Mouse (Mus musculus) embryonic stem cell, embryonic (primary cell): ENCODE measurements around the gene Zdhhc12.

Experiments used
- CTCF ChIA-PET, 4 experiments: fragments of 300-600 bp in 2 of 4; fragments of 350-600 bp in 2 of 4; sonication (Branson Sonifier 250); formaldehyde crosslinking; loops; one replicate each; lab custom pipeline; 2022; ENCODE audit warnings: inconsistent platforms in 2 of 4; lab: Charles Lee
- POLR2A ChIA-PET, 4 experiments: fragments of 300-600 bp in 2 of 4; fragments of 350-600 bp in 2 of 4; sonication (Branson Sonifier 250); formaldehyde crosslinking; loops; one replicate each; lab custom pipeline; 2022; ENCODE audit warnings: antibody characterized with exemption in 4 of 4, inconsistent platforms in 1 of 4; lab: Charles Lee

Gene Zdhhc12

DNA sequence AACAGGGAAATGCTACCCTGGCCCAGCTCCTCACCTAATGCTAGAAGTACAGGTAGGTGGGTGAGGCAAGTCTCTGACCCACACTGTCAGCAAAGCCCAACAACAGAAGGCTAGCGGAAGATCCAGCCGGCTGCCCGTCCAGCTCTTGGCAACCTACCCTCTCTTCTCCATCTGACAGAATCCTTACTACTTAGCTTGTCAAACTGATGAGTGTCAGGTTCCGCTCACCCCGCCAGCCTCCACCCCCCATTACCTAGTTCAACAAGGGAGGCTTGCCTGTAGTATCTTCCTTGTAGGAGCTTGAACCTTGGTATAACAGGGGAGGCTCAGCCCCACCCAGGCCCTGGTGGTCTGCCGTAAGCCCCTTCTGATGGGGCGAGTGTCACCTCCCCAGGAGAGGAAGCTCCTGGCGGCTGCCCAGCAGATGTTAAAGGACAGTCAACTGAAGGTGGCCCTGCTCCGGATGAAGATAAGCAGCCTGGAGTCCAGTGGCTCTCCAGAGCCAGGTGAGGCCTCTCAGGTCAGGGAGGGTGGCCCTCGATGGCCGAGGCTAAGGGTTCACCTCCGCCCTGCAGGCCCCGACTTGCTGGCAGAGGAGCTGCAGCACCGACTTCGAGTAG lies 13.2 kb downstream of the Zdhhc12 start:
- ChIA-PET POLR2A (interaction anchor here (0.6 to 5.4 kb wide), 33 partner anchors 8 to 284 kb away, joined by 3 to 52 read pairs (median 6); partner anchors contain the start of genes Tbc1d13 (in 2 of the 4), Wdr34 (in 2 of the 4), Zdhhc12 (in 2 of the 4) and Miga2 (in 1 of the 4)), CTCF (interaction anchor here (0.8 to 3.8 kb wide), 11 partner anchors 7 to 854 kb away, joined by 3 to 23 read pairs (median 5); partner anchors contain the start of genes Zdhhc12 (in 2 of the 4) and Spout1 (in 1 of the 4))

DNA sequence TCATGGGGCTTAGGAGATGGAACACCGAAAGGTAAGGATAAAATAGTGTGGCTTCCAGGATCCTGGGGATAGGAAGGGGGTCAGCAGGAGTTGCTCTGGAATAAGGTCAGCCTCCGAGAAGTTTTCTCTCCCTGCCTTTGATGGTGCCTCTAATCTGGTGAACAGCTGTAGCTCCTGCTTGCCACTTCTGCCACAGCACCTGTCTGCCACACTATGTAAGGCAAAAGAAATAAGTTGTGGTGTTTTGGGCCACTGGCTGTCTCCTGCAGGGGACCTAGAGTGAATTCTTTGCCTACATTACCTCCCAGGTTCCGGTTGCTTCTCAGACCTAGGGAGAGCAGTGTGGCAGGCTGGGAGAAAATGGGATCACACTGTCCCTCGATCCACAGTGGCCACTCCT lies 14.7 kb downstream of the Zdhhc12 start:
- ChIA-PET POLR2A (interaction anchor here (0.5 to 5.4 kb wide), 39 partner anchors 8 to 314 kb away, joined by 3 to 52 read pairs (median 5); partner anchors contain the start of genes Tbc1d13 (in 2 of the 4), Wdr34 (in 2 of the 4), Dolpp1 (in 1 of the 4) and Miga2 (in 1 of the 4)), CTCF (interaction anchor here in 3 of 4 experiments (0.9 to 3.8 kb wide), 11 partner anchors 9 to 156 kb away, joined by 3 to 23 read pairs (median 3); partner anchors contain the start of gene Zdhhc12 (in 1 of the 3))

DNA sequence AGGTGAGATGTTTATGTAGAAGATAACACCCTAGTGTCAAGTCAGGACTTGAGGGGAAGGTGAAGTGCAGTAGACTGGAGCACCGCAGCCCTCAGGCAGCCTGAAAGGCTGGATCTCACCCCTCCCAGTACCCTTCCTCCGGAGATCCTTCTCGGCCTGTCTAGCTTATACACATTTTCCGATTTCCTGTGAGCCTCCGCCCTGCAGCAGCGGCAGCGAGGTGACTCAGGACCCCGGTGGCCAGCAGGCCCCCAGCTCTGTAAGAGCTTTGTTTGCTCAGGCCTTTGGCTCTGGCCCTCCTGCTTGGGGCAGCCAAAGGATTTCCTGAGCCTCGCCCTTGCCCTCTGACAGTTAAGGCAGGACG lies 15.1 kb downstream of the Zdhhc12 start:
- POLR2A ChIA-PET = interaction anchor here (0.5 to 5.4 kb wide), 30 partner anchors 9 to 314 kb away, joined by 3 to 52 read pairs (median 4); partner anchors contain the start of genes Tbc1d13 (in 2 of the 4), Dolpp1 (in 1 of the 4), Wdr34 (in 1 of the 4) and Zdhhc12 (in 1 of the 4)
- CTCF ChIA-PET = interaction anchor here (0.9 to 3.8 kb wide), 9 partner anchors 9 to 117 kb away, joined by 3 to 23 read pairs (median 3); partner anchors contain the start of gene Zdhhc12 (in 2 of the 4)

DNA sequence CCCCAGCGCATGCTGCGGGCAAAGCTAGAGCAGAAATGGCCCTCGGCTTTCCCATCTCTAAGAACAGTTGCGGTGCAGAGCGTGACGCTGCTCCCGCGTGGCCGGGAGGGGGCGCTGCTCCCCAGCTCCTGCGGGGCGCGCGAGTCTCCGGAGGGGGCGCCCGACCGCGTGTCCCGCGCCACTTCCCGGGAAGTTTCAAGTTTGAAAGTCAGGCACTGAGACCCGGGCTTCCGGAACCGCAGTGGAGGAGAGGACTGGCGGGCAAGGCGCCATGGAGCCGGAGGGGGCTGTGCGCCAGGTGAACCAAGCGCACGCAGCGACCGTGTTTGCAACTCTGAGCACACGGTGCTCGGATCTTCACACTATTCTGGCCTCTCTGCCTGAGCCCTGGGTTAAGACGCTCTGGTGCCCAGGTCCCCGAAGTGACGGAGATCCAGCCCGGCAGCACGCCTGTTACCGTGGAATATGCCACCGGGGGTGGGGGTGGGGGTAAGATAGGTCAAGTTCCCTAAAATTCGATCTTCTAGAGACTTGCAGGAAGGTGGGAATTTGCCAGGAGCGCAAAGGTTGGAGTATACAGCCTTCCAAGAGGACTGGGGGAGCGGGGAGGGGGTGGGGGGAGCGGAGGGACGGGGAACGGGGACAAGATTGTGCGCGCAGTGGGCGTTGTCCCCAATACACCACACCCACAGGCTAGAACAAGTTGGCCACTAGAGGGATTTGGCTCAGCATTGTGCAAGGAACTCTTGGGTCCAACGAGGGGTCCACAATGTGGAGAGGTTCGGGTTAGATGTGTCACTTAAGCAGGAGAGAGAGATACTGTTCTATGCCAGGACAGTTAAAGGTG lies 15.7 kb downstream of the Zdhhc12 start, which contains the start of gene Pkn3:
Pkn3 (plus strand) TSS at position 183 of the 847 bp plus-strand sequence.
- ChIA-PET POLR2A (interaction anchor here (0.5 to 5.4 kb wide), 39 partner anchors 9 to 315 kb away, joined by 3 to 52 read pairs (median 4); partner anchors contain the start of genes Tbc1d13 (in 2 of the 4), Zdhhc12 (in 2 of the 4), Dolpp1 (in 1 of the 4) and Endog (in 1 of the 4)), CTCF (interaction anchor here (0.5 to 3.8 kb wide), 33 partner anchors 9 to 705 kb away, joined by 3 to 23 read pairs (median 3); partner anchors contain the start of genes Zdhhc12 (in 2 of the 4), Endog (in 1 of the 4), Gm13547 (in 1 of the 4) and Set (in 1 of the 4))

DNA sequence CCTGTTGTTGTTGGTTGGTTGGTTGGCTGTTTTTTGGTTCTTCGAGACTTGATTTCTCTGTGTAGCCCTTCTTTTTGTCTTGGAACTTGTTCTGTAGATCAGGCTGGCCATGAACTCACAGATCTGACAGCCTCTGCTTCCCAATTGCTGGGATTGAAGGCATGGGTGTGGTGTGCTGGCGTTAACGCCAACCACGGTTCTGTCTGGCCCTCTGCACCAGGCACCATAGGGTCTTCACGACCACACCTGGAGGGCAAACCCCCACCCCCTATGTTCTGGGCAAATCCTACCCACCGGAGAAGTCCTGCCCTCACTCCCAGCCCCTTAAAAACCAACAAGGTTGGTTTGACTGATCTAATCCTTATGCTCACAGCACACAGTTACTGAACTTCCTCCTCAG lies 16.5 kb downstream of the Zdhhc12 start:
- CTCF ChIA-PET = interaction anchor here (0.6 to 3.8 kb wide), 32 partner anchors 9 to 706 kb away, joined by 3 to 23 read pairs (median 3); partner anchors contain the start of genes Zdhhc12 (in 2 of the 4), Endog (in 1 of the 4), Gm13547 (in 1 of the 4) and Set (in 1 of the 4)
- POLR2A ChIA-PET = interaction anchor here (0.5 to 5.4 kb wide), 29 partner anchors 9 to 308 kb away, joined by 3 to 52 read pairs (median 4); partner anchors contain the start of genes Zdhhc12 (in 2 of the 4), Endog (in 1 of the 4), Set (in 1 of the 4) and Tbc1d13 (in 1 of the 4)

DNA sequence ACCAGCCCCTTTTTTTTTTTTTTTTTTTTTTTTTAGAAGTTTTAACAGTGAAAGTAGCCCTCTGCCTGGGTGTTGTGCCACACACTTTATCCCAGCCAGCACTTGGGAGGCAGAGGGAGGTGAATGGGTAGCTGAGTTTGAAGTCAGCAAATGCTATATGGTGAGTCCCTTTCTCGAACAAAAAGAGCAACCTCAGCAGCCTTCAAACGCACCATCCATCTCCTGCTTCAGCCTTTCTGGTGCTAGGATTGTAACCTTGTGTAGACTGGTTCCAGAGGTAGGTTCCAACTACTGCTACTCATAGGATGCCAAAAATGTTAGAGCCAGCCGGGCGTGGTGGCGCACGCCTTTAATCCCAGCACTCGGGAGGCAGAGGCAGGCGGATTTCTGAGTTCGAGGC lies 17.0 kb downstream of the Zdhhc12 start:
- ChIA-PET POLR2A (interaction anchor here (0.6 to 4.8 kb wide), 14 partner anchors 12 to 259 kb away, joined by 3 to 67 read pairs (median 6); partner anchors contain the start of genes Set (in 1 of the 4) and Wdr34 (in 1 of the 4)), CTCF (interaction anchor here in 1 of 4 experiments (0.7 to 1.5 kb wide), 2 partner anchors 317 to 370 kb away, joined by 3 to 4 read pairs; partner anchors contain the start of gene Gm13547)

DNA sequence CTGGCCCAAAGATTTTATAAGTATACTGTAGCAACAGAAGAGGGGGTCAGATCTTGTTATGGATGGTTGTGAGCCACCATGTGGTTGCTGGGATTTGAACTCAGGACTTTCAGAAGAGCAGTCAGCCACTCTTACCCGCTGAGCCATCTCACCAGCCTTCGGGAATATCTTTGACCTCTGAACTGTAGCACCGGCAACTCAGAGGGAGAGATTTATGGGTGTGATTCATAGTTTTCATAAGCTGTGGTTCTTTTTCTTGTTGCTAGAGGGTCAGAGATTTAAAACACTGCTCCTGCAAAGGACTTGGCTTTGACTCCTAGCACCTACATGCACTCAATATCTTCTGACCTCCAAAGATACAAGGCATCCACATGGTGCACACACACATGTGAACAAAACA lies 17.8 kb downstream of the Zdhhc12 start:
- POLR2A ChIA-PET = interaction anchor here in 3 of 4 experiments (0.7 to 4.8 kb wide), 14 partner anchors 9 to 343 kb away, joined by 3 to 67 read pairs (median 8); partner anchors contain the start of genes Set (in 1 of the 3) and Wdr34 (in 1 of the 3)
- CTCF ChIA-PET = no interaction called here

DNA sequence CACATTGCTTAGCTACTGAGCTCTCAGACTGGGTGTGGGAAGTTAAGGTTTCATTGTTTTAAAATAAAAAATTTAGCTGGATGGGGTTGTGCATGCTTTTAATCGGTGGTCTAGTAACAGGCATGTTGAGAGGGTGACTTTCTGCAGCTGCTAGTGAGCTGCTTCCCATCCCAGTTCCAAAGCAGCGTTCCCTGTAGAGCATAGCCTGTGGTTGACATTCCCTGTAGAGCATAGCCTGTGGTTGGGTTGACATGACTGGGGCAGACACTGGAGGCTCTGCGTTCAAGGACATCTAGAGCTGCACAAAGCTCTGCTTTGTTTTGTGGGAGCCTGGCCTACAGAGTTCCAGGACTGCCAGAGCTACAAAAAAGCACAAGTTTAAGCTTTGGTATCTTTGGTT lies 20.2 kb downstream of the Zdhhc12 start:
- POLR2A ChIA-PET = interaction anchor here (0.5 to 4.8 kb wide), 39 partner anchors 8 to 252 kb away, joined by 3 to 67 read pairs (median 5); partner anchors contain the start of genes Wdr34 (in 3 of the 4), Set (in 2 of the 4), Kyat1 (in 1 of the 4) and Spout1 (in 1 of the 4)
- CTCF ChIA-PET = interaction anchor here in 2 of 4 experiments (0.6 to 0.9 kb wide), 2 partner anchors 30 to 44 kb away, joined by 3 to 6 read pairs; no protein-coding TSS in a partner anchor

DNA sequence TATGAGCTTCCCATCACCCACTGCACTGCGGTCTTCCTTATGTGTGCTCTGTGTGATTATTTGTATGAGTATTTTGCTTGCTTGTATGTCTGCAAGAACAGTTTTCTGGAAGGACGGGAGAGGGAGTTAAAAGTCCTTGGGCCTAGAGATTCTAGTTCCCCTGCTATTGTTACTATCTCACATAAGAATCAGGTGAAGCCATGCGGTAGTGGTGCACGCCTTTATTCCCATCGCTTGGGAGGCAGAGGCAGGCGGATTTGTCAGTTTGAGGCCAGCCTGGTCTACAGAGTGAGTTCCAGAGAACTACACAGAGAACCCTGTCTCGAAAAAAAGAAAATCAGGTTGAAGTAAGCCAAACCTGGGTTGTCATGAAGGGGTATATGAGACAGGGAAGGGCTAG lies 20.6 kb downstream of the Zdhhc12 start:
- ChIA-PET POLR2A (interaction anchor here (0.5 to 4.8 kb wide), 36 partner anchors 7 to 580 kb away, joined by 3 to 67 read pairs (median 5); partner anchors contain the start of genes Wdr34 (in 3 of the 4), Set (in 2 of the 4), Kyat1 (in 1 of the 4) and Spout1 (in 1 of the 4)), CTCF (interaction anchor here in 1 of 4 experiments (0.9 kb wide), 1 partner anchor 30 kb away, joined by 3 read pairs; no protein-coding TSS in a partner anchor)

DNA sequence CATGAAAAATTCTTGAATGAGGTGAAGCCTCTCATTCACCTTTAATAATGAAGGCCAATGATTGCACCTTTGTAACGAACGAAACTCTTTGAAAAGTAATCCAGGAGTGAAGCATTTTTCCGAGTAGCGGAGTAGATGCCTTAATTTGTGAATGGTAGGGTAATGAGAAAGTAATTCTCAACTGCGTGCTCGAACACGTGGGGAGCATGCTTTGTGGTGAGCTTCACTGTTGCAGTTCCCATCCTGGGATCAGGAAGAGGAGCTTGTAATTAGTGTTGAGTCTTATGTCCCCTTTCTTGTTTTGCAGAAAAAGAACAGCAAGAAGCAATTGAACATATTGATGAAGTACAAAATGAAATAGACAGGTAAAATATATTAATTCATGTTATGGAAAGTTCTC lies 25.5 kb downstream of the Zdhhc12 start:
- POLR2A ChIA-PET = interaction anchor here in 3 of 4 experiments (0.5 to 3.7 kb wide), 12 partner anchors 8 to 104 kb away, joined by 3 to 16 read pairs (median 5); partner anchors contain the start of genes Pkn3 (in 1 of the 3), Set (in 1 of the 3) and Wdr34 (in 1 of the 3)
- CTCF ChIA-PET = interaction anchor here in 2 of 4 experiments (0.5 to 1.5 kb wide), 2 partner anchors 9 to 97 kb away, joined by 6 to 7 read pairs; partner anchors contain the start of gene Pkn3 (in 1 of the 2)

DNA sequence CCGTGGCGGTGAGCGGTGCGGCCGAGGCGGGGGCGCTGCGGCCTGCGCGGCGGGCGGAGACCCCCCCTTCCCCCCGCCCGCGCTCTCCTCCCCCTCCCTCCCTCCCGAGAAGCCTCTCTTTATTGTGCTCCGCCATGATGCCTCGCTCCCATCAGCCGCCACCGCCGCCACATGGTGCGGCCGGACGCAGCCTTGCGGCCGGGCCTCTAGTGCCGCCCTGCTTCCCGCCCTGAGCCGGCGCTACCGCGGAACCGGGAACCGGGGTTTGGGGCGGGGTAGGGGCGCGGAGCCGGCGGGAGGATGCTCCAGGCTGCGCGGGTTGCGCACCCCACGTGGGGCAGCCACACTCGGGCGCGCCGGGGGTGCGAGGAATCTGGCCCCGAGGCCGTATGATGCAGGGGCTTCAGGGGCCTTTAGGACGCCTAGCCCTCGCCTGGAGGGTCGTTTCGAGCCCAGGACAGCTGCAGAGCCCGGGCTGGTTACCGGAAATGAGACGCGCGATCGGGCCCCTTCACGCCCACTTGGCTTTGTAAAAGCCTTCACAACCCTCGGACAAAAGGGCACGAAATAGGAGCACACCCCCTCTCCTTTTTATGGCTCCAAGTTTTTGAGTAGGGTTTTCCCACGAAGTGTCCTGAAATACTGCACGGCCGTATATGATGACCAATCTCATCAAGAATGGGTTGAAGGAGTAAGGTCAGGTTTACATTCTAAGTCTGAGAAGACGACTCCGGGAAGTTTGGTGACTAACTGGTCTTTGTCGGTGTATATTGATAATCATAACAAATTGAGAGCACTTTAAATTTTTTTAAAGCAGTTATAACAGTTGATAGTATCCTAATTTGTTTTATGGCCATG lies 26.2 kb downstream of the Zdhhc12 start:
- POLR2A ChIA-PET = interaction anchor here in 3 of 4 experiments (0.6 to 5.6 kb wide), 20 partner anchors 7 to 118 kb away, joined by 3 to 84 read pairs (median 4); partner anchors contain the start of genes Wdr34 (in 3 of the 3), Pkn3 (in 1 of the 3), Set (in 1 of the 3) and Tbc1d13 (in 1 of the 3)
- CTCF ChIA-PET = interaction anchor here in 1 of 4 experiments (1.5 kb wide), 1 partner anchor 10 kb away, joined by 7 read pairs; the partner anchor contains the start of gene Pkn3

DNA sequence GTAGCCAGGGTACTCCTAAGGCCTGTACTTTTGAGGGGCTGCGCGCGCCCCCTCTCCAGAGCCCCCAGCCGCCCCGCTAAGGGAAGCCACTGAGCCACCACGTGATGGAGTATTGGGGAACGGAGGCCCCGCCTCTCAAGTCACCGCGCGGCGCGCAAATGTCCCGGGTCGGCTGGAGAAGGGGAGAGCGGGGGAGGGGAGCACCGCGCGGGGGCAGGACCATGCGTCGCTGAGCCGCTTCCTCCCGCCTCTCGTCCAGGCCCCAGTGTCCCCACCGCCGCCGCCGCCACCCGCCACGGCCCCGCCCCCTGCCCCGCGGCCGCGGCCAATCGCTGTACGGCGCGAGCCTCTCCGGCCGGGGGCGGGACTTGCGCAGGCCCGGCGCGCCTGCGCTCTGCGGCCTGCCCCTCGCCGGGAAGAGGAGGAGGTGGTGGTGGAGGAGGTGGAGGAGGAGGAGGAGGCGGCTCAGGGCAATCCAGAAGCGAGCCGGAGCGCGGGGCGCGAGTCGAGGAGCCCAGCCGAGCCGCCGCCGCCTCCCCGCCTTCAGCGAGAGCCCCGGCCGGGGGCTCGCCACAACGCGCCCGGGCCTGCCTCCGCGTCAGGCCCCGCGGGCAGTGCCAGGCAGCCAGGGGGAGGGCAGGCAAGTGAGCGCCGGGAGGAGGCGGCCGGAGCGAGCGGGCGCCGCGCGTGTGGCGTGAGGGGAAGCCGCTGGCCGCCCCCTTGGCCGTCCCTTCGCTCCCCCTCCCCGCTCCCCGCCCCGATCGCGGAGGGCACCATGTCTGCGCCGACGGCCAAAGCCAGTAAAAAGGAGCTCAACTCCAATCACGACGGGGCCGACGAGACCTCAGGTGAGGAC lies 27.2 kb downstream of the Zdhhc12 start:
- ChIA-PET POLR2A (interaction anchor here in 3 of 4 experiments (0.6 to 5.6 kb wide), 32 partner anchors 8 to 246 kb away, joined by 3 to 156 read pairs (median 4); partner anchors contain the start of genes Pkn3 (in 3 of the 3), Wdr34 (in 3 of the 3), Set (in 2 of the 3) and Endog (in 1 of the 3)), CTCF (interaction anchor here in 1 of 4 experiments (0.6 kb wide), 1 partner anchor 279 kb away, joined by 14 read pairs; the partner anchor contains the start of gene Coq4)

DNA sequence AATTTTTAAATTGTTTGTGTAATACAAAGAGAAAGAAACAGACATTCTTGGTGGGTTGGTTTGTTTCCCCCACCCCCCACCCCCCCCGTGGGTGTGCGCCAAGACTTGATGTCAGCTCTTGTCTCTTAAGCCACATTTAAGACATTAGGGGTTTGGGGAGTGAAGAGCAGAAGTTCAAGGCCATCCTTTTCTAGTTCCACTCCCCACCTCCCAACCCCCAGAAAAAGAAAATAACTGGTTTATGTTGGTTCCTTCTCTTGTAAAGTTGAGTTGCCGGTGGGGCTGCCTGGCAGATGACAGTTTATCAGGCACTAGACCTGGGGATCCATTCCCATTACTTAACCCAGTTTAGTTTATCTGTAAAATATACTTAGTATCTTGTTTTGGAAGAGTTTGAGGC lies 29.1 kb downstream of the Zdhhc12 start:
- ChIA-PET POLR2A (interaction anchor here (0.6 to 5.6 kb wide), 35 partner anchors 7 to 1962 kb away, joined by 3 to 156 read pairs (median 8); partner anchors contain the start of genes Wdr34 (in 4 of the 4), Pkn3 (in 3 of the 4), Set (in 2 of the 4) and Odf2 (in 1 of the 4)), CTCF (interaction anchor here in 1 of 4 experiments (1.5 kb wide), 1 partner anchor 13 kb away, joined by 3 read pairs; the partner anchor contains the start of gene Pkn3)

DNA sequence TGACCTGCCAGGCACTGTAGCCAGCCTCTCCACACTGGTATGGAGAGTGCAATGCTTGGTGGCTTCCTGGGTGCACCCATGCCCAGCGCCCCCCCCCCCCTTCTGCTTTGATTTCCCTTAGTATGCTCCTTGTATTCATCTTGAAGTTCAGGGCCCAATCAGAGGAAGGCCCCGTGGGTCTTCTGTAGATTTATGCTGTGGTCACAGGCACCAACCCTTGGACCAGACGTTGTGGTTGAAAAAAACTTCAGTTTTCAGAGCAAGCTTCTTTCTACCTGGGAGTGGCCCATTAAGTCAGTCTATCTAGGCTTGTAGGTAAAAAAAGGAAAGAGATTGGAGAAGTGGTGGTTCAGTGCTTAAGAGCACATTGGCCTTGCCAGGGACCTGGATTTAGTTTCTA lies 29.7 kb downstream of the Zdhhc12 start:
- ChIA-PET POLR2A (interaction anchor here in 3 of 4 experiments (0.7 to 5.6 kb wide), 27 partner anchors 10 to 445 kb away, joined by 3 to 156 read pairs (median 11); partner anchors contain the start of genes Pkn3 (in 3 of the 3), Wdr34 (in 3 of the 3), Tbc1d13 (in 2 of the 3) and Endog (in 1 of the 3)), CTCF (interaction anchor here in 1 of 4 experiments (1.0 kb wide), 1 partner anchor 15 kb away, joined by 4 read pairs; the partner anchor contains the start of gene Wdr34)
